Mouse (Mus musculus) adipose tissue, adult 10 weeks (tissue): Measurements from ENCODE around the gene Adam11. TPM values are rescaled to one million over a fixed set of nuclear protein-coding genes. Genes with fewer than 3 reads are reported as not detected.

Experiments
- polyA plus RNA-seq: library from polyadenylated mRNA; stranded (reverse); fragments of 350-450 nt; fragmentation: Illumina TruSeq; extraction: RNeasy Lipid Tissue Mini Kit (QIAGEN cat#74804); gene quantifications from one replicate; pipeline ENCODE4 v1.2.3, GENCODE M21; 2014; ENCODE audit warnings: low read depth, low replicate concordance

Adam11 gene
- 4.6 TPM for polyA plus RNA-seq

DNA sequence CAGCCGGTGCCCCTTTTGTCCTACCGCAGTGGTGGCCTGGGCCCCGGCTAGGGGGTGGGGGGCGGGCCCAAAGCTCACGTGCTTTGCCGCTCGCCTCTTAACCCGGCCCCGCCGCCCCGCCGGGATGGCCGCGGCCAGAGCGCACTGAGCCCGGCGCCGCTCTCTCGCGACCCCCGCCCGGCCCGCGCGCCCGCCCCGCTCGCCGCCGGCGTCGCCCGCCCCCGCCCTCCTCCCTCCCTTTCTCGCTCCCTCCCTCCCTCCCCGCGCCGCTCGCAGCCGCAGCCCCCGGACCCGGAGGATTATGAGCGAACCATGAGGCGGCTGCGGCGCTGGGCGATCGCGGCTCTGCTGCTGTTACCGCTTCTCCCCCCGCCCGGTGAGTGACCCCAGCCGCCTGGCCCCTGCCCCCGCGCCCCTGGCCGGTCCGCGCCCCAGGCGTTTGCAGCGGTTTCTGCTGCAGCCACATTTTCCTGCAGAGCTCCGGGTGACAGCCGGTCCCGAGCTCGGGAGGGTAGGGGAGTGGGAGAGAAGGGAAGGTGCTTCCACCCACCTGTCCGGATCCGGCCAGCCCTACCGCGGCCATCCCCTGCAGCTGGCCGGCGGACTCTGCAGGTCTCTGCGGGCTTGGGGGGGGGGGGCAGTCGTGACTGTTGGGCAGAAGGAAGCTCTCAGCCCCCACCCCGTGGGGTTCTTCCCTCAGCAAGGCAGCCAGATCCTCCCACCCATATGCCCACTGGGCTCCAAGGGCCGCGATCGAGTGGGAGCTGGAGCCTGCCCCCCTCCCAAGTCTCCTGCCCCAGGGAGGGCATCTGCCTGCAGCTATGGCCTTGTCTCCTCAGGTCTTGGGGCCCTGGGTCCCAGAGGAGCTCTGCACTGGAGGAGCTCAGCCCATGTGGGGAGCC, at the start of gene Adam11:
Adam11 (plus strand) TSS at position 131 of the 902 bp plus-strand sequence.

DNA sequence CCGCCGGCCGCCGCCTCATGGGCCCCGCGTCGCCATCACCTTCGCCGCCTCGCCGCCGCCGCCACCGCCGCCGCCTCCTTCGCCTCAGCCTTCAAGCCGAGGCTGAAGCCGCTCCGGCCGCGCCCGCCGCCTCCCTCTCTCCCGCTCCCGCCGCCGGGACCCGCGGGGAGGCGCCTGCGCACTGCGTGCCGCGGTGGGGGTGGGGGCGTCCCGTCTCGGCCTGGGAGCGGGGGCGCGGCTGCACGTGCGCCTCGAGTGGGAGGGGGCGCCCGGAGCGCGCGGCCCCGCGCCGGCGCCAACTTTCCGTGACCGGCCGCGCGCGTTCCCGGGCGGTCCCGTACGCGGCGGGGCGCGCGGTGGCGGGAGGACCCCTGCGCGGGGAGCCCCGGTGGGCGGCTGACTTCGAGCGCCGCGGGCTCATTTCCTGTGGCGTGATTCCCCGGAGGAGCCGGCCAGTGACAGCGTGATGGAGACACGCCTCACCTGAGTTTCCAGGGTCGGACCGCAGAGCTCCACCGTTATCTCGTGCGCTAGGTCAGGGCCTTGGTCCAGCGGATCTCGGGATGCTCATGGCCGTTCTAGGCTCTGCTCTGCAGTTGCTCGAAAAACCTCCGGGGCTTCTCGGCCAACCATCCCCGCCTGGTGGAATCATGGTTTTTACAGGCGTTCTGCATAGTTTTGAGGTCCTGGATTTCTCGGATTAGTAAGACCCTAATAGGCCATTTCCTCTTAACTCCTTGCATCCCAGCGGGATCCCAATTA, 58.0 kb downstream of the Adam11 start, which contains the start of gene Gjc1:
Gjc1 (minus strand) TSS at position 680 of the 762 bp plus-strand sequence.

Other genes with a start within 250 kb of the Adam11 start
- 19.7 TPM for gene Gpatch8, start 205.0 kb upstream of the Adam11 start, polyA plus RNA-seq
- gene Gm11627, start 182.0 kb upstream of the Adam11 start, polyA plus RNA-seq: 4.5 TPM
- gene Fzd2, start 157.0 kb upstream of the Adam11 start, polyA plus RNA-seq: 7.0 TPM
- 0.89 TPM for gene Meioc, start 97.7 kb upstream of the Adam11 start, polyA plus RNA-seq
- 15.3 TPM for gene Ccdc43, start 63.7 kb upstream of the Adam11 start, polyA plus RNA-seq
- gene Gjc1, start 58.3 kb downstream of the Adam11 start, polyA plus RNA-seq: 18.6 TPM
- 7.6 TPM for gene Higd1b, start 74.4 kb downstream of the Adam11 start, polyA plus RNA-seq
- gene Eftud2, start 119.5 kb downstream of the Adam11 start, polyA plus RNA-seq: 51.4 TPM
- 2.4 TPM for gene Ccdc103, start 119.8 kb downstream of the Adam11 start, polyA plus RNA-seq
- 0.20 TPM for gene Fam187a, start 123.7 kb downstream of the Adam11 start, polyA plus RNA-seq
- gene Gfap, start 139.5 kb downstream of the Adam11 start, polyA plus RNA-seq: 0.22 TPM
- gene Kif18b, start 163.7 kb downstream of the Adam11 start, polyA plus RNA-seq: 1.3 TPM
- not detected for gene C1ql1, start 185.2 kb downstream of the Adam11 start, polyA plus RNA-seq